ENCODE assay signal across 9 mouse cellular contexts in the genomic region with DNA sequence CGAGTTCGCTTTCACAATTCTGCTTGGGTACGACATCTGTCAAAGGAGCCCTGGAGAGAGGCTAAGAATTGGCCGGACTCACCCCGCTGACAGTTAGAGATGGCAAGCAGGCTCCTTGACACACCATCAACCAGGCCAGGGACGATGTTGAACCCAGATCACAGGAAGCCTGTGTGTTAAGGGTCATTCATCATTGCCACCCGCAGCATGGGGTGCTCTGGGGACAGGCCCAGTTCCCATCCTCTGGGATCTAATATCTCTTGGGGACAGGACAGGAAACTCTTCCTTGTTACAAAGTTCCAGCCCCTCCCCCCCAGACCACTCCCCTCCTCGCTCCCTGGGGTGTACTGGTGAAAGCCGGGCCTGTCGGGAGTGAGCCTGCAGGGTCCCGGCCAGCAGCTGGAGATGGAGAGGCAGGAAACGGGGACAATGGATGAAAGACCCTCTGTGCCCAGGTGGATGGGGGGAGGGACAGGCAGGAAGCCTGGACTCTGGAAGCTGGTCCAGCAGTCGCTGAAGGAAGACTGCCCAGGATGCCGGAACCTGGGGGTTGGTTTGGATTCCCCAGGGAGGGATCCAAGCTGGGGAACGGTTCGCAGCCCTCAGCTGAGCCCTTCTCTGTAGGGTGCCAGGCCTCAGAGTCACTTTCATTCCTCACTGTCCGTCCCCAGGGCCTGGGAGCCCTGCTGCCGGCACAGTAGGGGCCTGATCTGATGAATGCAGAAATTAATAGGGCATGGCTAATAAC. TPM values are rescaled to one million over a fixed set of nuclear protein-coding genes. Genes with fewer than 3 reads are reported as not detected.
DNase-seq lines count a peak whose midpoint lies in the region; ATAC-seq and TF ChIP-seq lines count a peak whose summit lies in the region.
"Had no signal": no experiment of that assay in that cellular context is flagged by ENCODE, and none has a peak within 500 bp of the region (broad histone marks: within the 10 kb centered on the region; RNA-seq: fewer than 3 reads in every experiment).

No protein-coding gene starts in this region.

- H3K4me1 ChIP-seq in forebrain, embryonic 11.5 days (replicated peaks; ENCODE audit: control insufficient read depth, insufficient read depth, low read length) = peaks cover 9% of the 10 kb centered on the region
- H3K4me1 ChIP-seq in forebrain, embryonic 16.5 days (replicated peaks; ENCODE audit: control insufficient read depth, insufficient read depth, low read length) = 0 out of 2 replicates have a peak, but pooled peaks cover 5% of the 10 kb centered on the region
- H3K4me1 ChIP-seq in intestine, embryonic 14.5 days (replicated peaks; ENCODE audit: control insufficient read depth, insufficient read depth, low read length) = peaks cover 5% of the 10 kb centered on the region
- H3K4me1 ChIP-seq in lung, adult 2 months (ENCODE audit: control insufficient read depth, insufficient read depth, low read length) = no peaks in the 10 kb centered on the region
- peaks cover 6% of the 10 kb centered on the region; the same call in 1 of the 2 replicates for H3K4me1 ChIP-seq in stomach, embryonic 14.5 days (ENCODE audit: control insufficient read depth, insufficient read depth, low read length)
- H3K4me1 ChIP-seq: liver, embryonic 13.5 days had no signal

- no peaks in the 10 kb centered on the region for H3K36me3 ChIP-seq in forebrain, embryonic 11.5 days (ENCODE audit: control insufficient read depth, insufficient read depth, low read length)
- no peaks in the 10 kb centered on the region for H3K36me3 ChIP-seq in forebrain, embryonic 16.5 days (ENCODE audit: control insufficient read depth, insufficient read depth)
- no peaks in the 10 kb centered on the region for H3K36me3 ChIP-seq in intestine, embryonic 14.5 days (ENCODE audit: control insufficient read depth, insufficient read depth, low read length)
- H3K36me3 ChIP-seq in stomach, embryonic 14.5 days (ENCODE audit: control insufficient read depth, insufficient read depth, low read length) = no peaks in the 10 kb centered on the region
- H3K36me3 ChIP-seq: liver, embryonic 13.5 days had no signal

- peak; percentile 70 for DNase-seq in forebrain, embryonic 11.5 days (ENCODE audit: low spot score)
- peak; percentile 8 for DNase-seq in brain, adult 2 months (ENCODE audit: low read depth, low spot score)
- DNase-seq in forelimb bud, embryonic 11.5 days (ENCODE audit: low read depth, low spot score) = peak; percentile 59
- DNase-seq in intestine, embryonic 14.5 days (ENCODE audit: low spot score) = peak; percentile 71
- no peak for DNase-seq in lung, adult 2 months
- DNase-seq in ovary, postnatal 10 days (ENCODE audit: low spot score) = no peak
- DNase-seq: liver, embryonic 13.5 days had no signal

- H3K4me3 ChIP-seq in forebrain, embryonic 11.5 days (ENCODE audit: low read depth, low read length) = no peak overlapping the region
- no peak overlapping the region for H3K4me3 ChIP-seq in forebrain, embryonic 16.5 days (replicated peaks; ENCODE audit: low read length)
- H3K4me3 ChIP-seq in intestine, embryonic 14.5 days (ENCODE audit: low read depth, low read length) = no peak overlapping the region
- H3K4me3 ChIP-seq in lung, adult 2 months (replicated peaks; ENCODE audit: extremely low read depth, low read depth, low read length) = peak overlapping the region; percentile 11
- H3K4me3 ChIP-seq in stomach, embryonic 14.5 days (ENCODE audit: low read depth, low read length) = no peak overlapping the region
- H3K4me3 ChIP-seq: liver, embryonic 13.5 days had no signal

- H3K27me3 ChIP-seq in forebrain, embryonic 11.5 days (ENCODE audit: control insufficient read depth, insufficient read depth, low read length) = no peaks in the 10 kb centered on the region
- H3K27me3 ChIP-seq in forebrain, embryonic 16.5 days (replicated peaks; ENCODE audit: control insufficient read depth, insufficient read depth, low read length) = no peaks in the 10 kb centered on the region
- H3K27me3 ChIP-seq in intestine, embryonic 14.5 days (replicated peaks; ENCODE audit: control insufficient read depth, insufficient read depth, low read length) = no peaks in the 10 kb centered on the region
- no peaks in the 10 kb centered on the region for H3K27me3 ChIP-seq in stomach, embryonic 14.5 days (ENCODE audit: control insufficient read depth, insufficient read depth, low read length)

- H3K9ac ChIP-seq in forebrain, embryonic 11.5 days (ENCODE audit: low read length) = peak overlapping the region; percentile 50
- no peak overlapping the region for H3K9ac ChIP-seq in forebrain, embryonic 16.5 days (replicated peaks; ENCODE audit: low read depth, low read length)
- H3K9ac ChIP-seq in intestine, embryonic 14.5 days (ENCODE audit: low read length) = 0 out of 2 replicates have a peak overlapping the region, but pooled peaks have one; percentile 0
- H3K9ac ChIP-seq in stomach, embryonic 14.5 days (replicated peaks; ENCODE audit: low read depth, low read length) = no peak overlapping the region
- H3K9ac ChIP-seq: liver, embryonic 13.5 days had no signal

- H3K4me2 ChIP-seq in forebrain, embryonic 11.5 days (ENCODE audit: low read depth, low read length, severe bottlenecking) = peak overlapping the region; percentile 21
- no peak overlapping the region for H3K4me2 ChIP-seq in forebrain, embryonic 16.5 days (ENCODE audit: low read length)
- peak overlapping the region; percentile 8 for H3K4me2 ChIP-seq in intestine, embryonic 14.5 days (ENCODE audit: low read length)
- 0 out of 2 replicates have a peak overlapping the region, but pooled peaks have one; percentile 13 for H3K4me2 ChIP-seq in stomach, embryonic 14.5 days (replicated peaks; ENCODE audit: low read depth, low read length)
- H3K4me2 ChIP-seq: liver, embryonic 13.5 days had no signal

- no peak for TF ChIP-seq CTCF in lung, adult 2 months (IDR thresholded peaks at IDR 0.05; ENCODE audit: insufficient read depth, low read length)

- 0 out of 2 replicates have a peak, but pooled peaks have one; percentile 44 for ATAC-seq in forebrain, embryonic 11.5 days (replicated peaks; ENCODE audit: low FRiP score)
- ATAC-seq in forebrain, embryonic 16.5 days = no peak
- peak; percentile 55; the same call in 1 of the 2 replicates for ATAC-seq in intestine, embryonic 14.5 days (replicated peaks; ENCODE audit: low FRiP score, low TSS enrichment, low read depth)
- ATAC-seq in stomach, embryonic 14.5 days (ENCODE audit: insufficient number of reproducible peaks, insufficient read depth, low FRiP score, low read depth) = peak; percentile 51; the same call in 1 of the 2 replicates

- no peaks in the 10 kb centered on the region for H3K9me3 ChIP-seq in forebrain, embryonic 11.5 days (ENCODE audit: control insufficient read depth, low read length)
- no peaks in the 10 kb centered on the region for H3K9me3 ChIP-seq in forebrain, embryonic 16.5 days (ENCODE audit: control insufficient read depth, low read length)
- H3K9me3 ChIP-seq in intestine, embryonic 14.5 days (ENCODE audit: control insufficient read depth, low read length) = no peaks in the 10 kb centered on the region
- no peaks in the 10 kb centered on the region for H3K9me3 ChIP-seq in stomach, embryonic 14.5 days (ENCODE audit: control insufficient read depth, low read depth, low read length)
- H3K9me3 ChIP-seq: liver, embryonic 13.5 days had no signal

- TF ChIP-seq POLR2A in lung, adult 2 months (IDR thresholded peaks at IDR 0.05; ENCODE audit: borderline replicate concordance, extremely low read depth, low read depth, low read length) = no peak

- H3K27ac ChIP-seq in forebrain, embryonic 11.5 days (ENCODE audit: low read depth, low read length) = peak overlapping the region; percentile 12; the same call in 1 of the 2 replicates
- H3K27ac ChIP-seq in forebrain, embryonic 16.5 days (ENCODE audit: low read length) = no peak overlapping the region; the same call in 1 of the 2 replicates
- peak overlapping the region; percentile 39 for H3K27ac ChIP-seq in intestine, embryonic 14.5 days (ENCODE audit: low read depth)
- peak overlapping the region; percentile 21; the same call in 1 of the 2 replicates for H3K27ac ChIP-seq in stomach, embryonic 14.5 days (ENCODE audit: low read length)
- H3K27ac ChIP-seq: liver, embryonic 13.5 days had no signal

- 8% methylated on average over 18 of the region's 18 CpGs for WGBS in forebrain, embryonic 11.5 days
- WGBS in forebrain, embryonic 16.5 days = 8% methylated on average over 18 of the region's 18 CpGs
- 17% methylated on average over 18 of the region's 18 CpGs for WGBS in intestine, embryonic 14.5 days
- 29% methylated on average over 18 of the region's 18 CpGs for WGBS in lung, adult 2 months
- WGBS in stomach, embryonic 14.5 days = 14% methylated on average over 18 of the region's 18 CpGs

RNA-seq across cellular contexts. Expression of a gene that starts 38.5 kb away (rescaled TPM):
- polyA plus RNA-seq in forebrain, embryonic 11.5 days (2014; fragmentation: Nextera tagmentation; extraction: Ambion mirVana) = 351 and 380 TPM in 2 replicates
- polyA plus RNA-seq in forebrain, embryonic 16.5 days (2015; fragmentation: Nextera tagmentation; extraction: Ambion mirVana) = 85.1 and 102 TPM in 2 replicates
- polyA plus RNA-seq in intestine, embryonic 14.5 days (2014; fragmentation: Nextera tagmentation; extraction: Ambion mirVana) = 325 and 351 TPM in 2 replicates
- polyA plus RNA-seq in lung, adult 2 months (2012; rRNA removed) = 390 and 505 TPM in 2 replicates
- 384 and 404 TPM in 2 replicates for polyA plus RNA-seq in stomach, embryonic 14.5 days (2014; fragmentation: Nextera tagmentation; extraction: Ambion mirVana)

RNA-seq across cellular contexts. Expression of a gene that starts 51.5 kb away (rescaled TPM):
- polyA plus RNA-seq in forebrain, embryonic 11.5 days (2014; fragmentation: Nextera tagmentation; extraction: Ambion mirVana) = 388 and 392 TPM in 2 replicates
- polyA plus RNA-seq in forebrain, embryonic 16.5 days (2015; fragmentation: Nextera tagmentation; extraction: Ambion mirVana) = 281 and 302 TPM in 2 replicates
- 575 and 596 TPM in 2 replicates for polyA plus RNA-seq in intestine, embryonic 14.5 days (2014; fragmentation: Nextera tagmentation; extraction: Ambion mirVana)
- 181 and 218 TPM in 2 replicates for polyA plus RNA-seq in lung, adult 2 months (2012; rRNA removed)
- polyA plus RNA-seq in stomach, embryonic 14.5 days (2014; fragmentation: Nextera tagmentation; extraction: Ambion mirVana) = 506 and 533 TPM in 2 replicates

Comparison
In these comparisons a context has a peak if more than half of its experiments do, and no peak if none do; other contexts are left out.
1. H3K9ac ChIP-seq: peak in forebrain, embryonic 11.5 days (single experiment) and intestine, embryonic 14.5 days (single experiment); none in forebrain, embryonic 16.5 days (single experiment) and stomach, embryonic 14.5 days (single experiment).
2. DNase-seq: peak in forebrain, embryonic 11.5 days (single experiment), brain, adult 2 months (single experiment), forelimb bud, embryonic 11.5 days (single experiment) and intestine, embryonic 14.5 days (single experiment); none in lung, adult 2 months (single experiment) and ovary, postnatal 10 days (single experiment).